Mouse (Mus musculus) MEL (cell line): ENCODE results near the gene Apoc4. TPM values are rescaled to one million over a fixed set of nuclear protein-coding genes. Genes with fewer than 3 reads are reported as not detected.
"Not testable (repeated sequence)": the region's sequence is repeated elsewhere in the genome, so short reads cannot be mapped to it uniquely, and the experiment has no call there.

ENCODE experiments used
- DNase-seq: peaks from one replicate; pipeline ENCODE4 v3.0.0; 2011; ENCODE audit warnings: low read depth, low spot score
- H3K27ac ChIP-seq: 2 replicates; pipeline ENCODE4 v1.5.1; 2012; ENCODE audit warnings: low read depth, mild to moderate bottlenecking, control low read depth, low read length, moderate library complexity; ENCODE audit not compliant: control insufficient read depth
- H3K27me3 ChIP-seq, 2 experiments: fragments of 150-350 bp in 1 of 2; sonication (generic) in 1 of 2; 2 replicates each; pipeline ENCODE4 v1.6.1; 2012; ENCODE audit warnings: low read length in 2 of 2, mild to moderate bottlenecking in 2 of 2, improper control_type of control experiment in 1 of 2, moderate library complexity in 1 of 2; ENCODE audit not compliant: insufficient read depth in 2 of 2, control insufficient read depth in 1 of 2
- H3K36me3 ChIP-seq, 2 experiments: 2 replicates each; pipeline ENCODE4 v1.6.1; 2012 to 2014; ENCODE audit warnings: low read length in 2 of 2, improper control_type of control experiment in 1 of 2, inconsistent platforms in 1 of 2, mild to moderate bottlenecking in 1 of 2; ENCODE audit not compliant: insufficient read depth in 2 of 2, control insufficient read depth in 1 of 2
- H3K4me1 ChIP-seq, 2 experiments: fragments of 150-350 bp in 1 of 2; sonication (generic) in 1 of 2; 2 replicates each; pipeline ENCODE4 v1.6.1; 2012; ENCODE audit warnings: low read length in 2 of 2, improper control_type of control experiment in 1 of 2, mild to moderate bottlenecking in 1 of 2; ENCODE audit not compliant: insufficient read depth in 2 of 2, control insufficient read depth in 1 of 2
- H3K4me3 ChIP-seq, 2 experiments: fragments of 150-350 bp in 1 of 2; sonication (generic) in 1 of 2; 2 replicates each; pipeline ENCODE4 v1.5.1; 2012; ENCODE audit warnings: low read depth in 2 of 2, low read length in 2 of 2, mild to moderate bottlenecking in 2 of 2, moderate library complexity in 2 of 2, control low read depth in 1 of 2, improper control_type of control experiment in 1 of 2; ENCODE audit not compliant: control insufficient read depth in 1 of 2, insufficient read depth in 1 of 2
- H3K79me2 ChIP-seq: 2 replicates; pipeline ENCODE4 v1.6.1; 2012; ENCODE audit warnings: mild to moderate bottlenecking, low read length, moderate library complexity; ENCODE audit not compliant: control insufficient read depth, poor library complexity, insufficient read depth
- H3K9ac ChIP-seq: 2 replicates; pipeline ENCODE4 v1.6.1; 2012; ENCODE audit warnings: low read depth, mild to moderate bottlenecking, control low read depth, low read length, moderate library complexity; ENCODE audit not compliant: control insufficient read depth, poor library complexity, severe bottlenecking
- H3K9me3 ChIP-seq: fragments of 150-350 bp; sonication (generic); replicated peaks from 2 replicates; pipeline ENCODE4 v1.6.1; 2012; ENCODE audit warnings: mild to moderate bottlenecking, low read length, improper control_type of control experiment, moderate library complexity; ENCODE audit not compliant: insufficient read depth
- CHD2 ChIP-seq: IDR thresholded peaks from 2 replicates; pipeline ENCODE4 v1.6.1; 2011; ENCODE audit warnings: low read length, improper control_type of control experiment
- HCFC1 ChIP-seq: IDR thresholded peaks from 2 replicates; pipeline ENCODE4 v1.6.1; 2012; ENCODE audit warnings: low read depth, mild to moderate bottlenecking, inconsistent platforms, low read length, improper control_type of control experiment, moderate library complexity
- JUND ChIP-seq: IDR thresholded peaks from 2 replicates; pipeline ENCODE4 v1.6.1; 2011; ENCODE audit warnings: low read depth, mild to moderate bottlenecking, improper control_type of control experiment, low read length
- MAFK ChIP-seq: IDR thresholded peaks from 2 replicates; pipeline ENCODE4 v1.6.1; 2011; ENCODE audit warnings: low read depth, mild to moderate bottlenecking, low read length, improper control_type of control experiment, borderline replicate concordance
- MAX ChIP-seq: IDR thresholded peaks from 2 replicates; pipeline ENCODE4 v1.6.1; 2011; ENCODE audit warnings: low read length, improper control_type of control experiment
- MAZ ChIP-seq: IDR thresholded peaks from 2 replicates; pipeline ENCODE4 v1.6.1; 2012; ENCODE audit warnings: low read depth, mild to moderate bottlenecking, inconsistent platforms, low read length, improper control_type of control experiment
- MYC ChIP-seq: IDR thresholded peaks from 2 replicates; pipeline ENCODE4 v1.6.1; 2011; ENCODE audit warnings: low read depth, mild to moderate bottlenecking, low read length, improper control_type of control experiment, moderate library complexity
- USF1 ChIP-seq: IDR thresholded peaks from 2 replicates; pipeline ENCODE4 v1.6.1; 2014; ENCODE audit warnings: low read depth, mild to moderate bottlenecking, inconsistent platforms, low read length, improper control_type of control experiment, moderate library complexity
- USF2 ChIP-seq, 2 experiments: IDR thresholded peaks; 2 replicates each; pipeline ENCODE4 v1.6.1; 2011 to 2012; ENCODE audit warnings: improper control_type of control experiment in 2 of 2, low read length in 2 of 2, borderline replicate concordance in 1 of 2, inconsistent platforms in 1 of 2, low read depth in 1 of 2, mild to moderate bottlenecking in 1 of 2; ENCODE audit not compliant: insufficient read depth in 1 of 2
- ZKSCAN1 ChIP-seq: IDR thresholded peaks from 2 replicates; pipeline ENCODE4 v1.6.1; 2012; ENCODE audit warnings: low read depth, mild to moderate bottlenecking, inconsistent platforms, low read length, improper control_type of control experiment, moderate library complexity
- ZNF384 ChIP-seq: IDR thresholded peaks from 2 replicates; pipeline ENCODE4 v1.6.1; 2012; ENCODE audit warnings: low read depth, mild to moderate bottlenecking, inconsistent platforms, low read length, improper control_type of control experiment
- polyA plus RNA-seq, 2 experiments: library from polyadenylated mRNA; stranded (reverse) in 1 of 2; unstranded in 1 of 2; fragments of >175 nt in 1 of 2; fragments of >200 nt in 1 of 2; gene quantifications; 2 replicates each; pipeline versions ENCODE4 v1.2.1 to v1.2.4; 2012; ENCODE audit warnings: low replicate concordance in 2 of 2, low read depth in 1 of 2; ENCODE audit not compliant: insufficient read length in 2 of 2, insufficient read depth in 1 of 2, missing spikeins in 1 of 2
- total RNA-seq: library from RNA; depleted of rRNA; stranded (reverse); fragments of 300-350 nt; gene quantifications from 2 replicates; pipeline ENCODE4 v1.2.3, GENCODE M21; 2012

The Apoc4 gene
- total and polyA plus RNA-seq, 3 experiments: not detected

DNA sequence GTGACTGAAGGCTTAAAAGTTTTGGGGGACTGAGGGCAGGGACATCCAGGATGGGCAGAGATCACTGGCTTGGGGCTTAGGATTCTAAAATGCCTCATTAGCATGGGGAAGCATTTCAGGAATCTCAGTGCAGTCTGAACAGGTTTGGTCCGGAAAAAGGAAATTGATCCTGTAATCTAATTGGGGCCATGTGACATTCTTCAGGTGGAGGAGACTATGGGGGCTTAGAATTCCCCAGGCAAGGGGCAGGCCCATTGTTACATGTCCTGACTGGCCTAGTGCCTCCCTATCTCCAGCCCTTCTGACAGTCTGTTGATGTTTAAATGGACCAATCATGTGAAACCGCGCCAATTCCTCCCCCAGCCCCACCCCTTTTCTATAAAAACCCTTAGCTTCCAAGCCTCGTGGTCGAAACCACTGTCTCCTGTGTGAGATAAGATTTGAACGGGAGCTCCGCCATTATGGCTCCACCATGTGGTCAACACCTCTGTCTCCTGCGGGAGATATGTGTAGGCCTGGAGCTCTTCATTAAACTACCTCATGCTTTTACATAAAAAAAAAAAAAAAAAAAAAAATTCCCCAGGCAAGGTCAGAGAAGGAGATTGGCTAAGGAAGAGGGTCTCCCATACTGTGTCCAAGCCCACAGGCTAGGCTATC, 5.8 kb upstream of the Apoc4 start:
- not testable (repeated sequence) for H3K79me2 ChIP-seq, H3K36me3 ChIP-seq, H3K9ac ChIP-seq, H3K4me3 ChIP-seq, H3K9me3 ChIP-seq, H3K27me3 ChIP-seq, H3K4me1 ChIP-seq, DNase-seq
- H3K27ac ChIP-seq: 0 out of 2 replicates have a peak overlapping the region, but pooled peaks have one; percentile 34
- TF ChIP-seq ZNF384 (peak; percentile 41; the same call in 1 of the 2 replicates), USF1 (peak; percentile 30; the same call in 1 of the 2 replicates), MYC (peak; percentile 81), MAX (peak; percentile 81)

DNA sequence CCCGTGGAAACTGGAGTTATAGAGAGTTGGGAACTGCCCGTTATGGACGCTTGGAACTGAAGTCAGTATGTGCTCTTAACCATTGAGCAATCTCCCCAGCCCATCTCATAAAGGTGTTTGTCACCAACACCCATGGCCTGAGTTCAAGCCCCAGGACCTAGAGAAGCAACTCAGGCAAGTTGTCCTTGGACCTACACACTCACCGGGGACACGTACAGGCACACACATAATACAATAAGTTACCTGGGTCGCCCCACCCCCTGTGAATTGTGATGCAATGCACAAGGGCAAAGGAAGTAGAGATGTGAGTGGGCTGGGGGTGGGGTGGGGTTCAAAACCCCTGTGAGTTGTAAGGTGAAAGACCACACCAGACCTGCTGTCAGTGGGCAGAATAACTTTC, 5.2 kb upstream of the Apoc4 start:
- Histone ChIP-seq H3K4me1 (peaks cover 0 to 10% of the 10 kb centered on the region in 2 experiments; a peak in 2 of 4 replicates), H3K27me3 (no peaks in the 10 kb centered on the region), H3K36me3 (peaks cover 0 to 7% of the 10 kb centered on the region in 2 experiments; a peak in 2 of 4 replicates), H3K9ac (no peak overlapping the region), H3K79me2 (no peaks in the 10 kb centered on the region), H3K9me3 (no peaks in the 10 kb centered on the region), H3K27ac (no peak overlapping the region), H3K4me3 (no peak overlapping the region)
- no peak for TF ChIP-seq CHD2
- TF ChIP-seq MAZ: no peak
- TF ChIP-seq USF2 (IDR thresholded peaks at IDR 0.05; ENCODE audit: borderline replicate concordance in 1 of 2, insufficient read depth in 1 of 2, low read depth in 1 of 2, low read length in 2 of 2): no peak
- no peak for TF ChIP-seq ZKSCAN1
- no peak for TF ChIP-seq MAFK
- TF ChIP-seq JUND: no peak
- no peak for DNase-seq

DNA sequence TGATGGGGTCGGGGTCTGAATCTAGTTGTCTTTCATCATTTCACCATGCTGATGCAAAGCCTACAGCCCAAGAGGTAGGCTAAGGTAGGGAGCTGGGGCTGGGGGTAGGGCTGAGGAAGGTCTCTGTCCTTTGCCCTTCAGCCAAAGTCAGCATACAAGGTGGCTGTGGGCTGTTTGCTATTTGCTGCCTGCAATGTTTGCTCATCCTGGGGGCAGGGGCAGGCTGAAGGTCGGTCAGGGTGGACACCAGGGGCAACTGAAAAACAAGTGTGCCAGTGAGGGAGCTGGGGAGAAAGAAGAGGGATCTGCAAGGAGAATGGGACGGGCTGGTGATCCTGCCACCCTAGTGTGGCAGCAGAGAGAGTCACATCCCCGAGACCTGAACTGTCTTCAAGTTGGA, 4.1 kb upstream of the Apoc4 start:
- Histone ChIP-seq H3K36me3 (peaks cover 0 to 7% of the 10 kb centered on the region in 2 experiments; a peak in 2 of 4 replicates), H3K4me3 (no peak overlapping the region), H3K4me1 (peaks cover 0 to 10% of the 10 kb centered on the region in 2 experiments; a peak in 2 of 4 replicates), H3K27me3 (no peaks in the 10 kb centered on the region), H3K9me3 (no peaks in the 10 kb centered on the region), H3K9ac (no peak overlapping the region), H3K27ac (no peak overlapping the region), H3K79me2 (no peaks in the 10 kb centered on the region)
- TF ChIP-seq MAX (no peak), HCFC1 (no peak)
- no peak for DNase-seq
